Mouse (Mus musculus) hindbrain, embryonic 13.5 days (tissue): Measurements from ENCODE around the gene Shpk. TPM values are rescaled to one million over a fixed set of nuclear protein-coding genes. Genes with fewer than 3 reads are reported as not detected.

ENCODE experiments used
- ATAC-seq: fragments of 200-750 bp; cut with Nextera tagmentation; 2 replicates; pipeline ENCODE4 v1.8.0; 2017; ENCODE audit warnings: moderate TSS enrichment; ENCODE audit not compliant: low FRiP score
- H3K27ac ChIP-seq: fragments of 300-500 bp; sonication (generic); 2 replicates; pipeline ENCODE4 v1.5.1; 2015; ENCODE audit warnings: inconsistent platforms, mild to moderate bottlenecking, moderate library complexity
- H3K27me3 ChIP-seq: fragments of 300-500 bp; sonication (generic); 2 replicates; pipeline ENCODE4 v1.6.1; 2015; ENCODE audit warnings: mild to moderate bottlenecking, inconsistent platforms
- H3K36me3 ChIP-seq: fragments of 300-500 bp; sonication (generic); 2 replicates; pipeline ENCODE4 v1.6.1; 2015; ENCODE audit warnings: mild to moderate bottlenecking, inconsistent platforms
- H3K4me1 ChIP-seq: fragments of 300-500 bp; sonication (generic); replicated peaks from 2 replicates; pipeline ENCODE4 v1.6.1; 2015; ENCODE audit warnings: inconsistent platforms
- H3K4me2 ChIP-seq: fragments of 300-500 bp; sonication (generic); 2 replicates; pipeline ENCODE4 v1.6.1; 2015; ENCODE audit warnings: inconsistent platforms, mild to moderate bottlenecking, moderate library complexity
- H3K4me3 ChIP-seq: fragments of 300-500 bp; sonication (generic); 2 replicates; pipeline ENCODE4 v1.5.1; 2015; ENCODE audit warnings: mild to moderate bottlenecking, inconsistent platforms
- H3K9ac ChIP-seq: fragments of 300-500 bp; sonication (generic); 2 replicates; pipeline ENCODE4 v1.6.1; 2015; ENCODE audit warnings: mild to moderate bottlenecking, inconsistent platforms
- H3K9me3 ChIP-seq: fragments of 300-500 bp; sonication (generic); 2 replicates; pipeline ENCODE4 v1.6.1; 2016; ENCODE audit warnings: inconsistent platforms
- WGBS: fragments of 180-500 bp; shearing (Covaris S2); methylation state at CpG from one replicate; pipeline ENCODE4 v1.1.7; 2015; 5-methylcytosine and 5-hydroxymethylcytosine counted together
- polyA plus RNA-seq: library from polyadenylated mRNA; unstranded; fragments of >200 nt; fragmentation: Nextera tagmentation; extraction: Ambion mirVana; gene quantifications from 2 replicates; pipeline ENCODE4 v1.2.1, GENCODE M21; 2015

Gene Shpk
- polyA plus RNA-seq, 1 experiment from 2014 or later, result 2.0 TPM

DNA sequence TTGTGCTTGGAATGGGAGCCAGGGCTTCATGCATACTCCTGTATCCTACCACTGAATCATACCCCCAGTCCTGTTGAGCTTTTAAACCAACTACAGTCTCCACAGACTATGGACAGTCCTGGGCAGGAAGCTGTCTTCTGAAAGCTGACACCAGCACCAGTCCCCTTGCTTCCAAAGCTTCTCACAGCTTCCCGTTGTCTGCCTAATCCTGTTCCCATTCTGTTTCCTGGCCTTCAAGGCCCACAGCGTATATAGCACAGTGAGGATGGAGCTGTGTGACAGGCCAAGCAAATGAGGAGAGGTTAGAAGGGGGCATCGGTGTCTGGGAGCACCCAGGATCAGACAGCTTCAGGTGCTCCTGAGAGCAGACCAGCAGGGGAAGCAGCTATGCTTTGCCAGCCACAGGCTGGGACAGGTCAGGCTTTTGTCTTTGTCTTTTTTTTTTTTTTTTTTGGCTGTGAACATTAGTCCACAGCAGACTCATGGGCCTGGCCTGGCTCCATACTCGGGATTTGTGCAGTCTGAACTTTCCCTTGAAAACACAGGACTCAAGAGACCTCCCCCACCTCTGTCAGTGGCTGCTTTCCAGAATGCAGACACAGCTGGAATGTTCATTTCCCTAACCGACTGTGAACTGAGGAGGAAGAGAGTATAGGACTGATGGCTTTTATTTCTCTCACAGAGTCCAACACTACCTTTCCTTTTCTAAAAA is 36.9 kb downstream of the Shpk start:
- 55% methylated on average over 5 of the region's 5 CpGs for WGBS
- H3K27me3 ChIP-seq, result no peaks in the 10 kb centered on the region
- no peaks in the 10 kb centered on the region for H3K36me3 ChIP-seq
- H3K9me3 ChIP-seq, result no peaks in the 10 kb centered on the region
- no peak for ATAC-seq
- 0 out of 2 replicates have a peak overlapping the region, but pooled peaks have one; percentile 20 for H3K27ac ChIP-seq
- H3K4me2 ChIP-seq, result no peak overlapping the region
- no peaks in the 10 kb centered on the region; the same call in 1 of the 2 replicates for H3K4me1 ChIP-seq
- no peak overlapping the region for H3K9ac ChIP-seq
- H3K4me3 ChIP-seq, result no peak overlapping the region

DNA sequence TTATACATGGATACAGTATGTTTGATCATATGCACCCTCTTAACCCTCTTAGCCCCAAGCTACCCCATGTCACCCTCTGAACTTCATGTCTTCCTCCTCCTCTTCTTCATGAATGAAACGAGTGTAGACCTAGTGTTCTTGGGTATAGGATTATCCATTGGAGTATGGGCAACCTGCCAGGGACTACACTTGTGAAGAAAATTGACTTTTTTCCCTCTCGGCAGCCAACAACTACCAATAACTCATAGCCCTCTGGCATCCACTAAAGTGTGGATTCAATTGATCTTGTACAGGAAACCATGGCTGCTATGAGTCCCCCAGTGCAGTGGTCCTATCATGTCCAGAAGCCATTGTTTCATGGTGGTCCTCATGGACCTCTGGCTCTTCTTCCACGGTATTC is 37.5 kb downstream of the Shpk start:
- no peak overlapping the region for H3K4me2 ChIP-seq
- H3K36me3 ChIP-seq, result no peaks in the 10 kb centered on the region
- no peaks in the 10 kb centered on the region for H3K27me3 ChIP-seq
- no peak overlapping the region for H3K4me3 ChIP-seq
- ATAC-seq, result no peak
- H3K27ac ChIP-seq, result no peak overlapping the region
- H3K9me3 ChIP-seq, result no peaks in the 10 kb centered on the region
- H3K9ac ChIP-seq, result no peak overlapping the region
- H3K4me1 ChIP-seq, result no peaks in the 10 kb centered on the region; the same call in 1 of the 2 replicates
- WGBS, result 80% methylated on average over 3 of the region's 3 CpGs

DNA sequence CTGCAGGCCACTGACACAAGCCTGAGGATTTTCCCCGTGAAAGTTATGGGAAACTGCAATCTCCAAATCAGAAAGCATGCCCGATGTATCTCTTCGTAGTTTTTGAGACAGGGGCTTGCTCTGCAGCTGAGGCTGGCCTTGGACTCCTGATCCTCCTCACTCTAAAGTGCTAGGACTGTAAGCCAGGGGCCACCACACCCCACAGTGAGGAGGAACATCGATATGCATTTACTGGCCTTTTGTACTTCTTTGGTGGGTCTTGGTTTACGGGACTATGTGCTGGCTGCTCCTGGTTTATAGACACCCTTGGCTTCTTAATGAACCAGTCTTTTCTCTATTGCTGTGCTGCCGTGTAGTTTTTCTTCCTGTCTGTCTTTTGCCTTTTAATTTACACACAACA is 42.9 kb downstream of the Shpk start:
- Histone ChIP-seq H3K4me2 (no peak overlapping the region), H3K27ac (no peak overlapping the region), H3K9me3 (no peaks in the 10 kb centered on the region), H3K27me3 (no peaks in the 10 kb centered on the region), H3K4me1 (no peaks in the 10 kb centered on the region), H3K4me3 (no peak overlapping the region), H3K9ac (no peak overlapping the region), H3K36me3 (no peaks in the 10 kb centered on the region)
- 88% methylated on average over 6 of the region's 6 CpGs for WGBS
- no peak for ATAC-seq

- Histone ChIP-seq H3K27ac (no peak overlapping the region), H3K27me3 (no peaks in the 10 kb centered on the region), H3K4me3 (no peak overlapping the region), H3K4me2 (no peak overlapping the region), H3K4me1 (no peaks in the 10 kb centered on the region), H3K9ac (no peak overlapping the region), H3K9me3 (no peaks in the 10 kb centered on the region), H3K36me3 (no peaks in the 10 kb centered on the region)
- no peak for ATAC-seq
- 90% methylated on average over 4 of the region's 4 CpGs for WGBS
These were observed 43.5 kb downstream of the Shpk start for GRCm38 (mm10) chr11:73242777-73243176.

- no peak for ATAC-seq
- 80% methylated on average over 4 of the region's 4 CpGs for WGBS
- Histone ChIP-seq H3K4me2 (no peak overlapping the region), H3K36me3 (no peaks in the 10 kb centered on the region), H3K4me3 (no peak overlapping the region), H3K9ac (no peak overlapping the region), H3K27ac (no peak overlapping the region), H3K27me3 (no peaks in the 10 kb centered on the region), H3K4me1 (no peaks in the 10 kb centered on the region), H3K9me3 (no peaks in the 10 kb centered on the region)
These were observed 58.2 kb downstream of the Shpk start for GRCm38 (mm10) chr11:73257362-73257945.

DNA sequence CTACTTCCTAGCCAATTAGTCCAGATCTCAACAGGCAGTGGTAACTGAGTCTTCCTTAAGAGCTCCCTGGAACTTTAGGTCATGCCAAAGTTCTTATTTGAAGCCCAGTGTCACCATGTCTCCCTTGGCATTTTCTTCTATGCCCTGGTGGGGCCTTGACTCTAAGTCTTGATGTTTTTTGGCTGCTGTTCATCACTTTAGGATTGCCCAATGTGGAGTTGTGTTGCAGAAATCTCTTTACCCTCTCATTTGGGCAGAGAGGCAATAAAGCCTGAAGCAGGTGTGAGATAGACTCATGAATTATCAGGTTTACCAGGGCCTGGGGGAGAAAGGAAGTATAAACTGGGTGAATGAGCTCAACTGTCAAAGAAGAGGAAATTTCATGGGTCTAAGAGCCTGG is 59.4 kb downstream of the Shpk start:
- no peak for ATAC-seq
- Histone ChIP-seq H3K4me2 (no peak overlapping the region), H3K27me3 (no peaks in the 10 kb centered on the region), H3K27ac (no peak overlapping the region), H3K4me3 (no peak overlapping the region), H3K9me3 (no peaks in the 10 kb centered on the region), H3K9ac (no peak overlapping the region), H3K4me1 (no peaks in the 10 kb centered on the region), H3K36me3 (no peaks in the 10 kb centered on the region)

GRCm38 (mm10) chr11:73260457-73260856 is 61.2 kb downstream of the Shpk start:
- Histone ChIP-seq H3K9ac (no peak overlapping the region), H3K9me3 (no peaks in the 10 kb centered on the region), H3K27ac (no peak overlapping the region), H3K4me3 (no peak overlapping the region), H3K4me1 (no peaks in the 10 kb centered on the region), H3K27me3 (no peaks in the 10 kb centered on the region), H3K4me2 (no peak overlapping the region), H3K36me3 (no peaks in the 10 kb centered on the region)
- WGBS, result 88% methylated on average over 3 of the region's 3 CpGs
- ATAC-seq, result no peak

GRCm38 (mm10) chr11:73261385-73261784 is 62.1 kb downstream of the Shpk start:
- Histone ChIP-seq H3K27ac (no peak overlapping the region), H3K36me3 (no peaks in the 10 kb centered on the region), H3K4me2 (no peak overlapping the region), H3K9me3 (no peaks in the 10 kb centered on the region), H3K9ac (no peak overlapping the region), H3K27me3 (no peaks in the 10 kb centered on the region), H3K4me3 (no peak overlapping the region), H3K4me1 (no peaks in the 10 kb centered on the region)
- no peak for ATAC-seq
- 100% methylated on average over 1 of the region's 1 CpGs for WGBS

GRCm38 (mm10) chr11:73267267-73267666 is 68.0 kb downstream of the Shpk start, which contains the start of gene Trpv3:
TSS of gene Trpv3 (plus strand) at chr11:73267388.
- no peaks in the 10 kb centered on the region for H3K27me3 ChIP-seq
- no peak within 1 kb of the TSS for H3K9ac ChIP-seq
- no peak for ATAC-seq
- no peak within 1 kb of the TSS for H3K4me2 ChIP-seq
- H3K27ac ChIP-seq, result no peak within 1 kb of the TSS
- H3K36me3 ChIP-seq, result no peaks in the 10 kb centered on the region
- no peaks in the 10 kb centered on the region for H3K9me3 ChIP-seq
- H3K4me1 ChIP-seq, result no peaks in the 10 kb centered on the region
- 84% methylated on average over 7 of the region's 7 CpGs for WGBS
- H3K4me3 ChIP-seq, result no peak within 1 kb of the TSS

Other genes starting within 250 kb of the Shpk start
- 1.3 and 1.4 TPM in 2 replicates for gene Atp2a3, start 238.3 kb upstream of the Shpk start, polyA plus RNA-seq
- 0.65 TPM in 2 replicates for gene P2rx1, start 200.4 kb upstream of the Shpk start, polyA plus RNA-seq
- 21.5 and 23.1 TPM in 2 replicates for gene Camkk1, start 180.5 kb upstream of the Shpk start, polyA plus RNA-seq
- 12.5 and 13.1 TPM in 2 replicates for gene Ncbp3, start 151.7 kb upstream of the Shpk start, polyA plus RNA-seq
- gene Itgae, start 108.9 kb upstream of the Shpk start, polyA plus RNA-seq, result 0.13 and 0.27 TPM in 2 replicates
- gene Haspin, start 61.2 kb upstream of the Shpk start, polyA plus RNA-seq, result 3.7 and 3.8 TPM in 2 replicates
- 0.28 and 0.42 TPM in 2 replicates for gene P2rx5, start 39.0 kb upstream of the Shpk start, polyA plus RNA-seq
- 120 and 136 TPM in 2 replicates for gene Emc6, start 22.4 kb upstream of the Shpk start, polyA plus RNA-seq
- 180 and 185 TPM in 2 replicates for gene Tax1bp3, start 22.4 kb upstream of the Shpk start, polyA plus RNA-seq
- gene Ctns, start 418 bp upstream of the Shpk start, polyA plus RNA-seq, result 21.5 and 22.8 TPM in 2 replicates
- 0.41 and 0.86 TPM in 2 replicates for gene Trpv1, start 34.8 kb downstream of the Shpk start, polyA plus RNA-seq
- gene Trpv3, start 67.9 kb downstream of the Shpk start, polyA plus RNA-seq, result 0.06 and 0.18 TPM in 2 replicates
- gene Aspa, start 130.1 kb downstream of the Shpk start, polyA plus RNA-seq, result 0.84 and 2.4 TPM in 2 replicates
- not detected in 2 replicates for gene Gm49340, start 130.3 kb downstream of the Shpk start, polyA plus RNA-seq
- not detected in 2 replicates for gene Spata22, start 130.3 kb downstream of the Shpk start, polyA plus RNA-seq
- not detected in 2 replicates for gene Olfr20, start 151.3 kb downstream of the Shpk start, polyA plus RNA-seq
- not detected in 2 replicates for gene Olfr376, start 171.8 kb downstream of the Shpk start, polyA plus RNA-seq
- not detected in 2 replicates for gene Olfr1, start 200.2 kb downstream of the Shpk start, polyA plus RNA-seq
- gene Olfr378, start 229.0 kb downstream of the Shpk start, polyA plus RNA-seq, result not detected in 2 replicates